Mouse (Mus musculus): Measurements from ENCODE around the gene Tmem189.

The Tmem189 gene

DNA sequence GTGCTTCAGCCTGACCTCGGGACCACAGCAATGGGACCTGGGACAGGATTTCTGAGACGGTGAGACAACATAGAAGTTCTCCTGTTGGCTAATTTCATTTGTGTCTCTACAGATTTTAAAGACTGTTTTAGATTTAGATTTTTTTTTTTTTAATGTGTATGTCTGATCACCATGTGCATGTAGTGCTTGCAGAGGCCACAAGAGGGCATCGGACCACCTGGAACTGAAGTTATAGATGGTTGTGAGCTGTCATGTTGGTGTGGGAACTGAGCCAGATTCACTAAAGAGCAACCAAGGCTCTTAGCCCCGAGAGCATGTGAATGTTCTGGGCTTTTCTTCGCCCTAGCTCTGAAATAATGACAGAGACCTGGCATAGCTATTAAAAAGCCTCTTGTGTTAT, 9.0 kb downstream of the Tmem189 start:
- no peak for DNase-seq (ENCODE audit: low read depth, low spot score)

GRCm38 (mm10) chr2:167679902-167680430, 9.7 kb downstream of the Tmem189 start:
- no peak for DNase-seq (ENCODE audit: low read depth, low spot score)

GRCm38 (mm10) chr2:167678600-167678999, 11.0 kb downstream of the Tmem189 start:
- DNase-seq (ENCODE audit: low read depth, low spot score): no peak

GRCm38 (mm10) chr2:167675120-167675909, 14.3 kb downstream of the Tmem189 start:
- DNase-seq (ENCODE audit: low read depth, low spot score): no peak

- DNase-seq (ENCODE audit: low read depth, low spot score): no peak
Measured at GRCm38 (mm10) chr2:167672212-167672685, 17.4 kb downstream of the Tmem189 start.

DNA sequence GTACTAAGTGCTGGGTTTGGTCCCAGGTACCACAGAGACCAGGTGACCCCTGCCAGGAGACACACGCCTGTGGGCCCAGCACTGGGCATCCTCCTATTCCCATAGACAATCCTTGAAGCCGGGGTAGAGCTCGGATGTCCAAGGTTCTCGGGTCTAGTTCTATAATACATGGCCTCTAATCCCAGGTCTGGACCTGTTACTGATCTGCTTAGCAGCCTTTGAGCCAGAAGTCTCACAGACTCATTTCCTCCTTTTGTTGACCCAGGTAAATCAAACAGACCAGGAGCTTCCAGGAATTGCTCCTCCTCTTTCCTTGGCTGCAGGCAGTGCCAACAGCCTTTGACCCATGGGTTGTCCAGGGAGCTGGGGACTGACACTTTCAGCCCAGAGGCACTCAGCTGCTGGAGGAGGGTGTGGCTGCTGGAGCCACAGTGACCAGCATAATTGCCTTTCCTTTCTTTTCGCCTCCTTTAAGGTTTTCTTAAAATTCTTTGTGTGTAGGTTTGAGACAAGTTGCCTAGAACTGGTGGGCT, 18.5 kb downstream of the Tmem189 start:
- DNase-seq (ENCODE audit: low read depth, low spot score): no peak

DNA sequence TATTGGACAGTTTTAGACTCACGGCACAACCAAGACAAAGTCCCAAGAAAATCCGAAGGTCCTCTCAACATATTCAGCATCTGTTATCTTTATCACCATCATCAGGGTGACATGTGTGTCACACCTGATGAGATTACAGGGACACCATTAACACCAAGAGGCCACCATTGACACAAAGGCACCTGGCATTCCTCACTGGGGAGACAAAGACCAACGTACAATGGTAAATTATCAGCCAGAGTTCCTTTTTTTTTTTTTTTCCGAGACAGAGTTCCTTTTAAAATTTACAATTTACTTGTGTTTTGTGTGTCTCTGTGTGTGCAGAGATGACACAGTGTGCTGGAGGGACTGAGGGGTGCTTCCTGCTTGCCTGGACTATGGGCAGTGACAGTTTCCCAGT, 20.2 kb downstream of the Tmem189 start:
- no peak for DNase-seq (ENCODE audit: low read depth, low spot score)

DNA sequence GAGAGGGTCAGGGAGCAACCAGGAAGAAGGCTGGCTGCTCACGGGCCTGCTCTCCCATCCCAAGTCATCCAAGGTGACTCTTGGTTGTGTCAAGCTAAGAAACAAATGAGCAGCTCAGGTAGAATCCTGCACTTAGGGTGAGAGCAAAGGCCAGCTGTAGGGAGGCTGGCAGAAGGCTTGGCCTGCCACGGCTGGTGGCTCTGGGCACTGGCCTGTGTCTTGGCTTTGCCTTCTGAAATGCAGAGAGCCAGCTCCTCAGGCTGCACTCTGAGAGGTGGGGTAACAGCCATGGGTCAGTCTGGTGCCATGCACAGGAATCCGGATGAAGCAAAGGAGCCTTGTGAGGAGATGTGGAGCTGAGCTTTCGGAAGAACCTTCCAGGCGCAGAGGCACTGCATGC, 21.2 kb downstream of the Tmem189 start:
- DNase-seq (ENCODE audit: low read depth, low spot score): no peak

- no peak for DNase-seq (ENCODE audit: low read depth, low spot score)
Measured at GRCm38 (mm10) chr2:167665972-167666713, 23.5 kb downstream of the Tmem189 start.

DNA sequence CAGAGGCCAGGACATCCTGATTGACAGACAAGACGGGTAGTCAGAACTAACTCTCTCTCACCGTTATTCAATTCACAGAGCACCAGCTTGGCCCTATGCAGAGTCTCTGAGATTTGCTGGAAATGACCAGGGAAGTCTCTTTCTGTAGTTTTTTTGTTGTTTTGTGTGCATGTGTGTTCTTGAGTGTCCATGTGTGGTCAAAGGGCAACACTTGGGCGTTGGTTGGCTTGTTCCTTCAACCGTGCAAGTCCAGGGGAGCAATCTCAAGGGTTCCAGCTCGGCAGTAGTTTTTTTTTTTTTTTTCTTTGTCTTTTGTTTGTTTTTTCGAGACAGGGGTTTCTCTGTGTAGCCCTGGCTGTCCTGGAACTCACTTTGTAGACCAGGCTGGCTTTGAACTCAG, 26.9 kb downstream of the Tmem189 start:
- DNase-seq (ENCODE audit: low read depth, low spot score): no peak

DNA sequence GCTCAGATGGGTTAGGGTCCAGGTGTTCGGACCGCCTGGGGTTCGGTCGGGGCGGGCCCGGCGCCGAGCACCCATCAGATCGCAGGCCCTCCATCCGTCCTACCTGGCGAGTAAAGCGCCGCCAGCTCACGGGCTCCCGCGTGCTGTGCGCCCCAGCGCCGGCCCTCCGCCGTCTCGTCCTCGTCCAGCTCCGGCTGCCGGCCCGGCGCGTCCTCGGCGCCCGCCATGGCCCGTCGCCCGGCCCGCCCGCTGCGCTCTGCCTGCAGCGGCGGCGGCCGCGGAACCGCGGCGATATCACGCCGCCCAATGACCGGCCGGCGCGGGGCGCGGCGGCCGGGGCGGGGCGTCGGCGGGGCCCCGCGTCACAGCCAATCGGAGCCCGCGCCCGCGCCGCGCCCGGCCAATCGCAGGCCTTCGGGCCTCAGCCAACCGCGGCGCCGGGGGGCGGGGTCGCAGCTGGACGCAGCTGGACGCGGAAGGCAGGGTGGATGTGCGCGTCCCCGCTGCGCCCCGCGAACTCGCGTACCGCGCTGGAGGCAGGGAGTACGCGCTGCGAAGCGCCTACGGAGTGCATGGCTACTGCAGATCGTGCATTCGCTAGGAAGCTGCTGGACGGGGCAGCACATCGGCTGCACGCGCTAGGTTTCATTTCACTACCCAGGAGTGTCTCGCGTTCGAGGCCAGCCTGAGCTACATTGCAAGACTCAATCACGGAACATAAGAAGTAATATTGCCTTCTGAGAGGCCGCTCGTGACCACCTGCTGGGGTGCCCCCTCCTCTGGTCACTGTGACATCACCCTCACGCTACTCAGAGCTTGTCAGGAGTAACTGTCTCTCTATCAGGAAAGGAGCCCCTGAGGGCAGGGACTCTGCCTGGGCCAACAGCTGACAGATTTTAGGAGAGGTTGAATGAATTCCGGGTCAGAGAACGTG, 28.1 kb downstream of the Tmem189 start, which contains the start of gene Gm20431:
Gene Gm20431, minus strand, starts transcription at position 227 of the 934 bp plus-strand sequence.
- DNase-seq (ENCODE audit: low read depth, low spot score): peak; percentile 86

- no peak for DNase-seq (ENCODE audit: low read depth, low spot score)
Measured at GRCm38 (mm10) chr2:167660611-167660971, 29.0 kb downstream of the Tmem189 start.

DNA sequence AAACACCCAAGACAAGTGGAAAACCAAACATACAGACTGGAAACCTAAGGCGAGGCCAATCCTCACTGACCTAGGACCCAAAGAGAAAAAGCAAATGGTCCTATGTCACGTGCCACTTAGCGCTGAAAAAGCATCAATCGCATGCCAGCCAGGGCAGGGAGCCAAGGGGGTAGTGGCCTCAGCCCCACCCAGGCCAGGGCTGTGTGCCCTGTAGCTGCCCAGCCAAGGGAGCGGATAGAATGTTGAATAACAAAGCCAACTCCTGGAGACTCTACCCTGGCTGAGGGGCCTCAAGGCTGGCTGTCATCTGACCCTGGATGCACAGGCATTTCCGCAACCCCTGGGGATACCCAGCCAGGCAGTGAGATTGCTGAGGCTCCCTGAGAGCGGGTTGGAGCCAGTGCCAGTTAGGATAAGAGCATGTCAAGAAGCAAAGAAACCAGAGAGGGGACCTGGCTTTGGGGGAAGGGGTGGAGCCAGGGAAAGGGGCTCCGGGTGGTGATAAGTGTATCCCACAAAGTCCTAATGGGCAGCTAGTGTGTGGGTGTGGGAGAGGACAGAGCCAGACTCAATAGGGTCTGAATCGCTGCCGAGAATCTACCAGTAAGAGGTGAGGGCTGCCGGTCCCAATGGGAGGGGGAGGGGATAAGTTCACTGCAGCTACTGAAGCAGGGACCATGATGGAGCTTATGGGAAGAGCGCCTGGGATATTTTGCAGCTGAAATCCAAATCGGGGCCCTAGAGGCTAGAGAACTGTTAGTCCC, 29.6 kb downstream of the Tmem189 start:
- DNase-seq (ENCODE audit: low read depth, low spot score): peak; percentile 53

GRCm38 (mm10) chr2:167659177-167659846, 30.3 kb downstream of the Tmem189 start:
- DNase-seq (ENCODE audit: low read depth, low spot score): no peak

DNA sequence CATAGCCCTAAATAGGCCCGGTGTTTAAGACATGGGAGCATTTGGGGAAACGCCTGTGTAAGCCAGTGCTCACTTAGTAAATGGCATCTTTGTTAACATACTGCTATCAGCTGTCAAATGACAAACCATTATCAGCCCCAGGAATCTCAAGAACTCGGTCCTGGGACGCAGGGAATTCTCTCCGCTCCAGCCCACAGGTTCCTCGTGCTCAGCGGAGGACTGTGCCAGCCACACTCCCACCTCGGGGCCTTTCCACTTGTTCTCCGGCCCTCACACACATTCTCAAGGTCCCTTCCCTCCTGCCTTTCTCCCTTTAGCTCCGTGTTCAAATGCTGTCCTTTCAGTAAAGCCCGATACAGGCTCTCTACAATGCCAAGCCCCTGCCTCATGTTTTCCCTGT, 30.9 kb downstream of the Tmem189 start:
- DNase-seq (ENCODE audit: low read depth, low spot score): no peak

- DNase-seq (ENCODE audit: low read depth, low spot score): no peak
Measured at GRCm38 (mm10) chr2:167657973-167658372, 31.6 kb downstream of the Tmem189 start.

DNA sequence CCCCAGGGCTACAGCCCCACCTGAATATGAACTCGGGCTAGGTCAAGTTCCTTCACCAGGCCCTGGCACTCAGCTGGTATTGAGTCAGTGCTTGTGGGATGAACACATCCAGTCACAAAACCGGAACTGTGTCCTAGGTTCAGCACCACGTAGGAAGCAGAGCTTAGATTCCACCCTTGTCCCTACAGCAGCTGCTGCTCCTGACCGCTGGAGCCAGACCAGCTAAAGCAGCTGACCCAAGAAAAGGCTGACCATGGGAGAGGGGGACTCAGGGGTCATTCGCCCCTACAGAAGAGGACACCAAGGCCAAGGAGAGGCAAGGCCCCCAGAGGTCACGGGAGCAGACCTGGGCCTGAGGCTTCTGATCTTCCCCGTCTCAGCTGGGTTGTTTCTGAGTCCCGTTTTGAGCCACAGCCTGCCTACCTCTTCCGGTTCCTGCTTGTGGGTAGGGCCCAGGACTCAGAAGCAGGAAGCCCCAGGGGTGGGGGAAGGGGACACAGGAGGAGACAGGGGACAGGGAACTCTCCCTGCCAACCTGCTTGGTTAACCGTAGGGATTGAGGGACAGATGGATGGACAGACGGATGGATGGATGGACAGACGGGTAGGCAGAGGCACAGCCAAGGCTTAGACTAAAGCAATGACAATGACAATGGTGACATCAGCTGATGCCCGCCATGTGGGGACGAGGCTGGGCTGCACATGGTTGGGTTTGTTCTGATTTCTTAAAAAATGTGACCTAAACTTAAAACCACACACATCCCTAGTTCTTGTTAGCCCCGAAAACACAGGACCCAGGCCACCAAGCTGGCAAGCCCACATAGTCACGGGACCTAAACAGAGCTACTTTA, 32.8 kb downstream of the Tmem189 start:
- DNase-seq (ENCODE audit: low read depth, low spot score): no peak

DNA sequence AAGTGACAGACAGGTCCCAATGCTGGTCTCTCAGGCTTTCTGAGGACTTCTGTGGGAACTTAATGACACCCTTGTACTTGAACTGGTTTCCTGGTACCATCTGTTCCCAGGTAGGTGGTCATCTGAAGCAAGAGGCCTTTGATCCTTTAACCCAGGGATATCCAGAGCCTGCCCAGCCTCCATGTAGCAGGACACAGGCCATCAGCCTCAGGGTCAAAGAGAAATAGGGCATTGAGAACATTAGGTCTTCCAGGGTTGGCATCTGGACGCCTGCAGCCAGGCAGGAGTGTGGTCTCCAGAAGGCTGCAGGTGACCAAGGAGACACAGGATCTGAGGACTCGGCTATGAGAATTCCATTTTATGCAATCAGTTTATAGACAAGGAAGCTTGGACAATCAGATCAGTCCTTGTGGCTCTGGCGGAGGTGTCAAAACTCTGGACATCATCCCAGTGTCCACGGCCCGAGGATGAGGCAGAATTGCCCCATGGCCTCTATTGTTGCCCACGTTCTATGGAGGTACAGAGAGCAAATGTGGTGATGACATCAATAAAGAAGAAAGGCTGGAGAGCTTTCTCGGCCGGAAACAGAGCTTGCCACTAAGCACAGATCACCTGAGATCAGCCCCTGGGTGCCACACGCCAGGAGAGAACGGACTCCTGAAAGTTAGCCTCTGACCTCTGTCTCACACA, 34.6 kb downstream of the Tmem189 start:
- DNase-seq (ENCODE audit: low read depth, low spot score): no peak

Data from skeletal muscle tissue, adult 2 months (tissue).